Mouse (Mus musculus) thymus, adult 2 months (tissue): ENCODE results near the gene Sec31b.

Experiments used
- CTCF ChIP-seq: fragments of 200-500 bp; IDR thresholded peaks from 2 replicates; pipeline ENCODE4 v1.5.1; 2012; ENCODE audit warnings: mild to moderate bottlenecking, control low read depth, low read length, moderate library complexity, borderline replicate concordance; ENCODE audit not compliant: control insufficient read depth, poor library complexity, insufficient read depth; ENCODE audit errors: extremely low read depth
- POLR2A ChIP-seq: fragments of 200-500 bp; IDR thresholded peaks from 2 replicates; pipeline ENCODE4 v1.6.1; 2012; ENCODE audit warnings: mild to moderate bottlenecking, low read length, control low read depth, moderate library complexity; ENCODE audit not compliant: control insufficient read depth, poor library complexity, insufficient read depth; ENCODE audit errors: extremely low read depth

DNA sequence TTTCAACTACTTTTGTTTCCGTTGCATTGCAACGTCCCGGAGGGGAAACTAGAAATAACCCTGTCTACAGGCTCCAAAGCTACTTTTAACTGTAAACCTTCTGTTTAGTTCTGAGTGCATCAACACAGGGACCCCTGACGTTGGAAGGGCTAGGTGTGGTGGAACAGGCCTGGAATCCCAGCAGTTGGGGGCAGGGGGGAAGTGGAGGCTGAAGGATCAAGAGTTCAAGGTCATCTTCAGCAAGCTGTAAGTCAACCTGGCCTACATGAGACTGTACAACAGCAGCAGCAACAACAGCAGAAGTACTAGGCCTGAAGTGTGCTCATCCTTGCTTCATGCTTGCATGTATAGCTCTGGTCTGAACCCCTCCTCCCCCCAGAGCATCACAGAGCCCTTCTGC is 42.4 kb upstream of the Sec31b start:
- TF ChIP-seq POLR2A (no peak), CTCF (no peak)
